13 mouse cellular contexts compared by ENCODE assay signal in genomic region chr11:60320426-60321037, GRCm38 (mm10). TPM values are rescaled to one million over a fixed set of nuclear protein-coding genes. Genes with fewer than 3 reads are reported as not detected.
DNase-seq lines count a peak whose midpoint lies in the region; ATAC-seq and TF ChIP-seq lines count a peak whose summit lies in the region.
"Had no signal": no experiment of that assay in that cellular context is flagged by ENCODE, and none has a peak within 500 bp of the region (broad histone marks: within the 10 kb centered on the region; RNA-seq: fewer than 3 reads in every experiment).

No protein-coding gene starts in this region.

- peak overlapping the region; percentile 61; the same call in 1 of the 2 replicates for H3K27ac ChIP-seq in kidney, embryonic 14.5 days (ENCODE audit: low read depth, low read length)
- H3K27ac ChIP-seq in stomach, embryonic 15.5 days: peak overlapping the region; percentile 54
- H3K27ac ChIP-seq in stomach, postnatal 0 days (replicated peaks): no peak overlapping the region
- peak overlapping the region; percentile 81 for H3K27ac ChIP-seq in kidney, postnatal 0 days
- no peak overlapping the region for H3K27ac ChIP-seq in forebrain, embryonic 12.5 days
- H3K27ac ChIP-seq: heart, adult 2 months had no signal

- no peak overlapping the region for H3K9ac ChIP-seq in kidney, embryonic 14.5 days (ENCODE audit: low read depth, low read length)
- no peak overlapping the region for H3K9ac ChIP-seq in stomach, embryonic 15.5 days
- H3K9ac ChIP-seq in stomach, postnatal 0 days (ENCODE audit: low read length): no peak overlapping the region
- H3K9ac ChIP-seq in kidney, postnatal 0 days (ENCODE audit: low read depth, low read length): no peak overlapping the region
- H3K9ac ChIP-seq in forebrain, embryonic 12.5 days: no peak overlapping the region
- H3K9ac ChIP-seq: forebrain, embryonic 15.5 days had no signal

- H3K4me2 ChIP-seq in kidney, embryonic 14.5 days (replicated peaks; ENCODE audit: low read depth, low read length): no peak overlapping the region
- H3K4me2 ChIP-seq in stomach, embryonic 15.5 days: no peak overlapping the region
- H3K4me2 ChIP-seq in stomach, postnatal 0 days (replicated peaks; ENCODE audit: low read depth): no peak overlapping the region
- H3K4me2 ChIP-seq in kidney, postnatal 0 days (ENCODE audit: low read length): no peak overlapping the region
- no peak overlapping the region for H3K4me2 ChIP-seq in forebrain, embryonic 12.5 days
- H3K4me2 ChIP-seq: forebrain, embryonic 15.5 days had no signal

- no peak for TF ChIP-seq CTCF in stomach, postnatal 0 days (IDR thresholded peaks at IDR 0.05; ENCODE audit: low read depth)
- TF ChIP-seq CTCF in kidney, postnatal 0 days (IDR thresholded peaks at IDR 0.05; ENCODE audit: low read depth): no peak

- no peaks in the 10 kb centered on the region for H3K9me3 ChIP-seq in kidney, embryonic 14.5 days (ENCODE audit: control insufficient read depth, low read length)
- H3K9me3 ChIP-seq in stomach, embryonic 15.5 days: no peaks in the 10 kb centered on the region
- no peaks in the 10 kb centered on the region for H3K9me3 ChIP-seq in stomach, postnatal 0 days (ENCODE audit: control insufficient read depth, low read length)
- no peaks in the 10 kb centered on the region for H3K9me3 ChIP-seq in kidney, postnatal 0 days (replicated peaks; ENCODE audit: low read length)
- no peaks in the 10 kb centered on the region for H3K9me3 ChIP-seq in forebrain, embryonic 12.5 days
- H3K9me3 ChIP-seq: forebrain, embryonic 15.5 days had no signal

- no peak for ATAC-seq in kidney, embryonic 14.5 days (ENCODE audit: low FRiP score, low TSS enrichment)
- no peak for ATAC-seq in stomach, embryonic 15.5 days (ENCODE audit: insufficient read depth, low FRiP score, low read depth)
- ATAC-seq in stomach, postnatal 0 days (ENCODE audit: low FRiP score, low TSS enrichment): no peak
- ATAC-seq in kidney, postnatal 0 days (replicated peaks; ENCODE audit: low FRiP score, low read depth): no peak
- ATAC-seq in forebrain, embryonic 12.5 days (ENCODE audit: low FRiP score): no peak
- ATAC-seq: forebrain, embryonic 15.5 days had no signal

- H3K4me1 ChIP-seq in kidney, embryonic 14.5 days (ENCODE audit: control insufficient read depth, insufficient read depth, low read length): peaks cover 40% of the 10 kb centered on the region
- peaks cover 19% of the 10 kb centered on the region for H3K4me1 ChIP-seq in stomach, embryonic 15.5 days
- no peaks in the 10 kb centered on the region; the same call in 1 of the 2 replicates for H3K4me1 ChIP-seq in stomach, postnatal 0 days (replicated peaks; ENCODE audit: control insufficient read depth, insufficient read depth)
- peaks cover 38% of the 10 kb centered on the region; the same call in 1 of the 2 replicates for H3K4me1 ChIP-seq in kidney, postnatal 0 days (replicated peaks; ENCODE audit: insufficient read depth, low read length)
- H3K4me1 ChIP-seq in forebrain, embryonic 12.5 days: peaks cover 31% of the 10 kb centered on the region

- no peak for DNase-seq in kidney, postnatal 25 days
- no peak for DNase-seq in stomach, postnatal 0 days (ENCODE audit: low spot score)
- no peak for DNase-seq in kidney, postnatal 0 days (ENCODE audit: low spot score)
- peak; percentile 29 for DNase-seq in yolk sac, embryonic 10.5 days (ENCODE audit: low spot score)
- DNase-seq in embryo, embryonic 10 days (ENCODE audit: low spot score): no peak
- DNase-seq: heart, adult 2 months; heart, postnatal 36 days; lung, adult 2 months; thymus, postnatal 25 days had no signal

- H3K27me3 ChIP-seq in kidney, embryonic 14.5 days (ENCODE audit: control insufficient read depth, insufficient read depth, low read length): no peaks in the 10 kb centered on the region
- no peaks in the 10 kb centered on the region for H3K27me3 ChIP-seq in stomach, embryonic 15.5 days (replicated peaks)
- H3K27me3 ChIP-seq in stomach, postnatal 0 days (ENCODE audit: control insufficient read depth, insufficient read depth, low read length): no peaks in the 10 kb centered on the region
- H3K27me3 ChIP-seq in kidney, postnatal 0 days (ENCODE audit: insufficient read depth, low read length): no peaks in the 10 kb centered on the region
- H3K27me3 ChIP-seq in forebrain, embryonic 12.5 days: no peaks in the 10 kb centered on the region
- H3K27me3 ChIP-seq: forebrain, embryonic 15.5 days had no signal

- H3K4me3 ChIP-seq in kidney, embryonic 14.5 days (ENCODE audit: low read length): no peak overlapping the region
- no peak overlapping the region for H3K4me3 ChIP-seq in stomach, embryonic 15.5 days (replicated peaks)
- H3K4me3 ChIP-seq in stomach, postnatal 0 days (ENCODE audit: low read depth, low read length): no peak overlapping the region
- no peak overlapping the region for H3K4me3 ChIP-seq in kidney, postnatal 0 days (replicated peaks; ENCODE audit: low read depth, low read length)
- no peak overlapping the region for H3K4me3 ChIP-seq in forebrain, embryonic 12.5 days (replicated peaks)
- H3K4me3 ChIP-seq: forebrain, embryonic 15.5 days; heart, adult 2 months had no signal

- TF ChIP-seq EP300 in stomach, postnatal 0 days (optimal IDR thresholded peaks at IDR 0.05): no peak

- 51% methylated on average over 8 of the region's 8 CpGs for WGBS in kidney, embryonic 14.5 days
- 50% methylated on average over 8 of the region's 8 CpGs for WGBS in stomach, embryonic 15.5 days
- 50% methylated on average over 8 of the region's 8 CpGs for WGBS in stomach, postnatal 0 days
- WGBS in kidney, postnatal 0 days: 40% methylated on average over 8 of the region's 8 CpGs
- WGBS in forebrain, embryonic 12.5 days: 80% methylated on average over 8 of the region's 8 CpGs

- no peaks in the 10 kb centered on the region for H3K36me3 ChIP-seq in kidney, embryonic 14.5 days (ENCODE audit: control insufficient read depth, insufficient read depth, low read length)
- no peaks in the 10 kb centered on the region for H3K36me3 ChIP-seq in stomach, embryonic 15.5 days
- H3K36me3 ChIP-seq in stomach, postnatal 0 days (ENCODE audit: control insufficient read depth, insufficient read depth, low read length): no peaks in the 10 kb centered on the region
- no peaks in the 10 kb centered on the region for H3K36me3 ChIP-seq in kidney, postnatal 0 days (ENCODE audit: insufficient read depth, low read length)
- no peaks in the 10 kb centered on the region for H3K36me3 ChIP-seq in forebrain, embryonic 12.5 days (replicated peaks)
- H3K36me3 ChIP-seq: forebrain, embryonic 15.5 days had no signal

RNA-seq across cellular contexts. Expression of gene Tom1l2, which starts 32.2 kb away (rescaled TPM):
- 11.3 and 19.3 TPM in 2 replicates for polyA plus RNA-seq in kidney, embryonic 14.5 days (2014; fragmentation: Nextera tagmentation; extraction: Ambion mirVana)
- 24.1 and 24.6 TPM in 2 replicates for polyA plus RNA-seq in stomach, embryonic 15.5 days (2015; fragmentation: Nextera tagmentation; extraction: Ambion mirVana)
- polyA plus RNA-seq in stomach, postnatal 0 days (2015; fragmentation: Nextera tagmentation; extraction: Ambion mirVana): 15.9 and 19.4 TPM in 2 replicates
- polyA plus RNA-seq in kidney, postnatal 0 days (2015; fragmentation: Nextera tagmentation; extraction: Ambion mirVana): 27.9 and 29.9 TPM in 2 replicates
- 31.3 and 32.6 TPM in 2 replicates for polyA plus RNA-seq in forebrain, embryonic 12.5 days (2016; fragmentation: Nextera tagmentation; extraction: Ambion mirVana)

RNA-seq across cellular contexts. Expression of gene Drc3, which starts 32.6 kb away (rescaled TPM):
- 1.3 and 1.5 TPM in 2 replicates for polyA plus RNA-seq in kidney, embryonic 14.5 days (2014; fragmentation: Nextera tagmentation; extraction: Ambion mirVana)
- 1.2 and 1.6 TPM in 2 replicates for polyA plus RNA-seq in stomach, embryonic 15.5 days (2015; fragmentation: Nextera tagmentation; extraction: Ambion mirVana)
- 0.69 and 0.93 TPM in 2 replicates for polyA plus RNA-seq in stomach, postnatal 0 days (2015; fragmentation: Nextera tagmentation; extraction: Ambion mirVana)
- polyA plus RNA-seq in kidney, postnatal 0 days (2015; fragmentation: Nextera tagmentation; extraction: Ambion mirVana): 2.1 and 2.2 TPM in 2 replicates
- polyA plus RNA-seq in forebrain, embryonic 12.5 days (2016; fragmentation: Nextera tagmentation; extraction: Ambion mirVana): 3.0 and 3.2 TPM in 2 replicates

Comparison
In these comparisons a context has a peak if more than half of its experiments do, and no peak if none do; other contexts are left out.
1. H3K27ac ChIP-seq: peak in kidney, embryonic 14.5 days (single experiment), stomach, embryonic 15.5 days (single experiment) and kidney, postnatal 0 days (single experiment); none in stomach, postnatal 0 days (single experiment) and forebrain, embryonic 12.5 days (single experiment).